Mouse (Mus musculus) forebrain, embryonic 10.5 days (tissue): ENCODE results near the gene Mpnd. TPM values are rescaled to one million over a fixed set of nuclear protein-coding genes. Genes with fewer than 3 reads are reported as not detected.
A peak's percentile ranks its signal among the peaks of the same experiment; 100 is the strongest.

Source experiments
- DNase-seq: peaks from one replicate; pipeline ENCODE4 v3.0.0-alpha.2; 2017; ENCODE audit warnings: low spot score; ENCODE audit errors: extremely low spot score
- H3K27ac ChIP-seq: fragments of 300-500 bp; sonication (generic); 2 replicates; pipeline ENCODE4 v1.5.1; 2016; ENCODE audit warnings: mild to moderate bottlenecking
- H3K27me3 ChIP-seq: fragments of 300-500 bp; sonication (generic); 2 replicates; pipeline ENCODE4 v1.6.1; 2016; ENCODE audit warnings: mild to moderate bottlenecking; ENCODE audit not compliant: poor library complexity, severe bottlenecking
- H3K36me3 ChIP-seq: fragments of 300-500 bp; sonication (generic); replicated peaks from 2 replicates; pipeline ENCODE4 v1.6.1; 2016; ENCODE audit warnings: mild to moderate bottlenecking, moderate library complexity
- H3K4me1 ChIP-seq: fragments of 300-500 bp; sonication (generic); 2 replicates; pipeline ENCODE4 v1.6.1; 2016
- H3K4me3 ChIP-seq: fragments of 300-500 bp; sonication (generic); 2 replicates; pipeline ENCODE4 v1.5.1; 2016; ENCODE audit warnings: mild to moderate bottlenecking, moderate library complexity
- H3K9me3 ChIP-seq: fragments of 300-500 bp; sonication (generic); 2 replicates; pipeline ENCODE4 v1.6.1; 2016; ENCODE audit warnings: mild to moderate bottlenecking, moderate library complexity
- WGBS: fragments of 180-500 bp; shearing (Covaris S2); methylation state at CpG from one replicate; pipeline ENCODE4 v1.1.7; 2016; 5-methylcytosine and 5-hydroxymethylcytosine counted together
- polyA plus RNA-seq: library from polyadenylated mRNA; unstranded; fragments of >200 nt; fragmentation: Nextera tagmentation; extraction: Ambion mirVana; gene quantifications from 2 replicates; pipeline ENCODE4 v1.2.1, GENCODE M21; 2016

Mpnd gene
- polyA plus RNA-seq, 1 experiment from 2014 or later, result 105 TPM

GRCm38 (mm10) chr17:56016793-56017785 is 11.6 kb downstream of the Mpnd start:
- Histone ChIP-seq H3K9me3 (no peaks in the 10 kb centered on the region), H3K36me3 (peaks cover 91% of the 10 kb centered on the region), H3K27ac (no peak overlapping the region), H3K4me1 (no peaks in the 10 kb centered on the region), H3K27me3 (no peaks in the 10 kb centered on the region), H3K4me3 (no peak overlapping the region)
- no peak for DNase-seq
- WGBS, result 89% methylated on average over 15 of the region's 15 CpGs

- H3K4me1 ChIP-seq, result peaks cover 5% of the 10 kb centered on the region; the same call in 1 of the 2 replicates
- no peak overlapping the region for H3K4me3 ChIP-seq
- peaks cover 90% of the 10 kb centered on the region for H3K36me3 ChIP-seq
- DNase-seq, result no peak
- H3K9me3 ChIP-seq, result no peaks in the 10 kb centered on the region
- 92% methylated on average over 7 of the region's 7 CpGs for WGBS
- no peaks in the 10 kb centered on the region for H3K27me3 ChIP-seq
- no peak overlapping the region for H3K27ac ChIP-seq
Observed at GRCm38 (mm10) chr17:56017848-56018247, 12.3 kb downstream of the Mpnd start.

- Histone ChIP-seq H3K27me3 (no peaks in the 10 kb centered on the region), H3K4me1 (peaks cover 12% of the 10 kb centered on the region), H3K9me3 (no peaks in the 10 kb centered on the region), H3K36me3 (peaks cover 90% of the 10 kb centered on the region), H3K4me3 (no peak overlapping the region), H3K27ac (no peak overlapping the region)
- 81% methylated on average over 20 of the region's 20 CpGs for WGBS
- no peak for DNase-seq
Observed at GRCm38 (mm10) chr17:56018347-56019131, 13.0 kb downstream of the Mpnd start.

- H3K9me3 ChIP-seq, result no peaks in the 10 kb centered on the region
- no peak overlapping the region for H3K4me3 ChIP-seq
- H3K27ac ChIP-seq, result no peak overlapping the region
- peaks cover 15% of the 10 kb centered on the region for H3K4me1 ChIP-seq
- no peak for DNase-seq
- WGBS, result 90% methylated on average over 6 of the region's 6 CpGs
- H3K36me3 ChIP-seq, result peaks cover 88% of the 10 kb centered on the region
- H3K27me3 ChIP-seq, result no peaks in the 10 kb centered on the region
Observed at GRCm38 (mm10) chr17:56020400-56021084, 15.0 kb downstream of the Mpnd start.

DNA sequence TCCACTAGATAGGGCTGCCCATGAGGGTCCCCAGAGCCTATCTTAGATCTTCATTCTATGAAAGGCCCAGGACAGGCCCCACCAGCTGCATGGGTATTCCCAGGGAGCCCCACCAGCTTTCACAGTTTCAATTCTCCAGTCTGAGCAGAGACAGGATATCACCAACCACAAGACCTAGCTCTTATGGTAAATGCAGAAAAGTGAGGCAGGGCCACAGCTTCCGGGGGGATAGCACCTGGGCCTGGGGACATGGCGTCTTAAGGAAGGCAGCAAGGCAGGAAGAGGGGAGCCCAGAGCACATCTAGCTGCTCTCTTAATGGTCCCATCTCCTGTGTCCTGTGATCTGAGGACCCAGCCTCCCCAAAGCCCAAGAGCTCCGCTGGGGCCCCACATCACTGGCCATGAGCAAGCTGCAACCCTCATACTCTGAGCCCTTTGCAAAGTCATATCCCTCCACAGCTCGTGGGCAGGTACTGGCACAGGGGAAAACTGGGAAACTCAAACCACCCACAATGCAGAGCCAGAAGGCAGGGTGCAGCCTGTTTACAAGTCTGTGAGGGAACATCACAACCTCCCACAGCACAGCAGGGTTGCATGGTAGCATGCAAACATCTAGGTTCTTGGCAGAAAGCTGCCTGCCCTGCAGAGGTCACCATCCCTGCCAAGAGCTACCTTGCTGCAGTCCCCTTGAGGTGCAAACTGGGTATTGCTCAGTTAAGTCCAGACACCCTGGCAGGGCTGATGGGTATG is 15.8 kb downstream of the Mpnd start:
- Histone ChIP-seq H3K27ac (no peak overlapping the region), H3K9me3 (no peaks in the 10 kb centered on the region), H3K27me3 (no peaks in the 10 kb centered on the region), H3K4me1 (peaks cover 15% of the 10 kb centered on the region), H3K36me3 (peaks cover 88% of the 10 kb centered on the region), H3K4me3 (no peak overlapping the region)
- WGBS, result 88% methylated on average over 4 of the region's 4 CpGs
- no peak for DNase-seq

DNA sequence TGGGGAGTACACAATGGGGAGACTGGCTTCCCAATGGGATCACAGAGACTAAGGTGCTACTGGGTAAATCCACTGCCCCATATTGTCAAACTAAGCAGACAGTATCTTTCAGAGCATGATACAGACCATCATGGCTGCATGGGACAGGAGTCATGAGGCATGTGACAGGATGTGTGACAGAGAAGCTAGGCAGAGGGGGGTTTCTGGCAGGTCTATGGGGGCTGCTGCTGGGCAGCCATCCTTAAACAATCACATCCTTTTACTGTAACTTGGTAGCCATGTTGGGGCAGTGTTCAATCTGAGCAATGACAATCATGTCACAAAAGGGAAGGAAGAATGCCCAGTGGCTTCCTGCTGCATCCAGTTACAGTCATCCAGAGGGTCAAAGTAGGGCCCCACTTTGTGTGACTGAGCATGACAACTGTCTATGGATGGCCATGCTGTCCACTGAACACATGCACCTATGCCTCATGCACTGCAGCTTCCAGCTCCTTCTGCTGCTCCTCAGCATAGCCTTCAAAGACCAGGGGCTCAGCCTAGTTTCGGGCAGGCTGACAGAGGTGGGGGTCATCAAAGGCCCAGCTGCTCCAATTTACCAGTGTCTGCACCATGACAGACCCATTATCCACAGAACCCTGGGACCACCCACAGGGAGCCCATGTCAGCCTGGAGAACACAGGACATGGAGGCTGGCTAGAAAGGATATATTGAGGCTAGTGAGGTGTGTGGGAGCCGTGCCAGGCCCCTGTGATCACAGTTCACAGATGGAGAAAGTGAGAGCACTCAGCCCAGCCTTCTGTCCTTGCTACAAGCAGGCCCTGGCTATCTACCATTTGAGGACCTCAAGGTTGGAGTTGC is 16.8 kb downstream of the Mpnd start:
- Histone ChIP-seq H3K4me3 (no peak overlapping the region), H3K4me1 (peaks cover 15% of the 10 kb centered on the region), H3K27ac (no peak overlapping the region), H3K27me3 (no peaks in the 10 kb centered on the region), H3K9me3 (no peaks in the 10 kb centered on the region), H3K36me3 (peaks cover 85% of the 10 kb centered on the region)
- WGBS, result 86% methylated on average over 2 of the region's 2 CpGs
- DNase-seq, result no peak

- Histone ChIP-seq H3K36me3 (peaks cover 85% of the 10 kb centered on the region), H3K27me3 (no peaks in the 10 kb centered on the region), H3K4me3 (no peak overlapping the region), H3K27ac (peak overlapping the region; percentile 48; the same call in 1 of the 2 replicates), H3K9me3 (no peaks in the 10 kb centered on the region), H3K4me1 (peaks cover 15% of the 10 kb centered on the region)
- DNase-seq, result no peak
- WGBS, result 93% methylated on average over 4 of the region's 4 CpGs
Observed at GRCm38 (mm10) chr17:56022989-56023290, 17.4 kb downstream of the Mpnd start.

- H3K9me3 ChIP-seq, result no peaks in the 10 kb centered on the region
- peaks cover 15% of the 10 kb centered on the region for H3K4me1 ChIP-seq
- H3K27me3 ChIP-seq, result no peaks in the 10 kb centered on the region
- peaks cover 85% of the 10 kb centered on the region for H3K36me3 ChIP-seq
- peak overlapping the region; percentile 48; the same call in 1 of the 2 replicates for H3K27ac ChIP-seq
- 81% methylated on average over 5 of the region's 5 CpGs for WGBS
- no peak for DNase-seq
- no peak overlapping the region for H3K4me3 ChIP-seq
Observed at GRCm38 (mm10) chr17:56023386-56023785, 17.9 kb downstream of the Mpnd start.

- 83% methylated on average over 2 of the region's 2 CpGs for WGBS
- no peak overlapping the region for H3K4me3 ChIP-seq
- H3K9me3 ChIP-seq, result no peaks in the 10 kb centered on the region
- no peaks in the 10 kb centered on the region for H3K27me3 ChIP-seq
- peaks cover 15% of the 10 kb centered on the region for H3K4me1 ChIP-seq
- no peak overlapping the region for H3K27ac ChIP-seq
- no peak for DNase-seq
- H3K36me3 ChIP-seq, result peaks cover 85% of the 10 kb centered on the region
Observed at GRCm38 (mm10) chr17:56024476-56024875, 19.0 kb downstream of the Mpnd start.

GRCm38 (mm10) chr17:56024931-56025330 is 19.4 kb downstream of the Mpnd start:
- 85% methylated on average over 5 of the region's 5 CpGs for WGBS
- H3K4me1 ChIP-seq, result peaks cover 15% of the 10 kb centered on the region
- H3K27ac ChIP-seq, result no peak overlapping the region
- no peaks in the 10 kb centered on the region for H3K27me3 ChIP-seq
- no peak overlapping the region for H3K4me3 ChIP-seq
- H3K36me3 ChIP-seq, result peaks cover 85% of the 10 kb centered on the region
- no peak for DNase-seq
- no peaks in the 10 kb centered on the region for H3K9me3 ChIP-seq

GRCm38 (mm10) chr17:56026303-56026702 is 20.8 kb downstream of the Mpnd start:
- Histone ChIP-seq H3K4me1 (peaks cover 15% of the 10 kb centered on the region), H3K4me3 (no peak overlapping the region), H3K27me3 (no peaks in the 10 kb centered on the region), H3K9me3 (no peaks in the 10 kb centered on the region), H3K36me3 (peaks cover 85% of the 10 kb centered on the region), H3K27ac (no peak overlapping the region)
- 97% methylated on average over 1 of the region's 1 CpGs for WGBS
- DNase-seq, result no peak
